Mouse (Mus musculus) brain, embryonic 14.5 days (tissue): ENCODE results near the gene Itpkc.

Experiments
- CTCF ChIP-seq: fragments of 200-500 bp; IDR thresholded peaks from 2 replicates; pipeline ENCODE4 v1.5.1; 2012; ENCODE audit warnings: inconsistent platforms, mild to moderate bottlenecking, moderate library complexity, borderline replicate concordance; ENCODE audit not compliant: insufficient read depth, insufficient read length; ENCODE audit errors: extremely low read depth
- POLR2A ChIP-seq: fragments of 200-500 bp; IDR thresholded peaks from 2 replicates; pipeline ENCODE4 v1.6.1; 2012; ENCODE audit warnings: mild to moderate bottlenecking, inconsistent platforms, borderline replicate concordance; ENCODE audit not compliant: poor library complexity, insufficient read depth, insufficient read length, severe bottlenecking; ENCODE audit errors: extremely low read depth

GRCm38 (mm10) chr7:27212626-27213025 is 15.8 kb downstream of the Itpkc start:
- no peak for TF ChIP-seq POLR2A
- TF ChIP-seq CTCF, result no peak
